Mouse (Mus musculus): ENCODE data around the gene Gab2.

GRCm38 (mm10) chr7:97172126-97172525 is 90.7 kb downstream of the Gab2 start:
- TF ChIP-seq CTCF (conservative IDR thresholded peaks at IDR 0.05; ENCODE audit: insufficient read depth, insufficient read length, low read depth, low read length) (no peak), POLR2A (IDR thresholded peaks at IDR 0.05; ENCODE audit: low read depth, low read length) (no peak)

All from kidney, adult 2 months (tissue).